Mouse (Mus musculus) limb, embryonic 11.5 days (tissue): Measurements from ENCODE around the gene Rpl7a. TPM values are rescaled to one million over a fixed set of nuclear protein-coding genes. Genes with fewer than 3 reads are reported as not detected.

ENCODE experiments used
- ATAC-seq: fragments of 200-750 bp; cut with Nextera tagmentation; 2 replicates; pipeline ENCODE4 v1.8.0; 2017; ENCODE audit warnings: low read depth; ENCODE audit not compliant: insufficient number of reproducible peaks, low FRiP score, low TSS enrichment
- DNase-seq: peaks from one replicate; pipeline ENCODE4 v3.0.0-alpha.2; 2015; ENCODE audit warnings: low spot score
- H3K27ac ChIP-seq: fragments of 300-500 bp; sonication (generic); replicated peaks from 2 replicates; pipeline ENCODE4 v1.5.1; 2014; ENCODE audit warnings: low read depth, mild to moderate bottlenecking, low read length
- H3K27me3 ChIP-seq: fragments of 300-500 bp; sonication (generic); 2 replicates; pipeline ENCODE4 v1.6.1; 2014; ENCODE audit warnings: mild to moderate bottlenecking, low read length, mixed read lengths; ENCODE audit not compliant: control insufficient read depth, insufficient read depth
- H3K36me3 ChIP-seq: fragments of 300-500 bp; sonication (generic); 2 replicates; pipeline ENCODE4 v1.6.1; 2014; ENCODE audit warnings: mild to moderate bottlenecking, low read length, moderate library complexity, mixed read lengths; ENCODE audit not compliant: control insufficient read depth, insufficient read depth
- H3K4me1 ChIP-seq: fragments of 300-500 bp; sonication (generic); 2 replicates; pipeline ENCODE4 v1.6.1; 2014; ENCODE audit warnings: low read length, mixed read lengths; ENCODE audit not compliant: control insufficient read depth, insufficient read depth
- H3K4me2 ChIP-seq: fragments of 300-500 bp; sonication (generic); 2 replicates; pipeline ENCODE4 v1.6.1; 2014; ENCODE audit warnings: low read depth, mild to moderate bottlenecking, moderate library complexity; ENCODE audit not compliant: severe bottlenecking
- H3K4me3 ChIP-seq: fragments of 300-500 bp; sonication (generic); 2 replicates; pipeline ENCODE4 v1.5.1; 2014; ENCODE audit warnings: low read depth, low read length
- H3K9ac ChIP-seq: fragments of 300-500 bp; sonication (generic); 2 replicates; pipeline ENCODE4 v1.6.1; 2014; ENCODE audit warnings: mild to moderate bottlenecking, low read length
- H3K9me3 ChIP-seq: fragments of 300-500 bp; sonication (generic); 2 replicates; pipeline ENCODE4 v1.6.1; 2016; ENCODE audit warnings: low read length; ENCODE audit not compliant: control insufficient read depth
- WGBS: fragments of 180-500 bp; shearing (Covaris S2); extraction: QIAGEN DNeasy Blood & Tissue Kit; methylation state at CpG from one replicate; pipeline ENCODE4 v1.1.7; 2014; 5-methylcytosine and 5-hydroxymethylcytosine counted together
- polyA plus RNA-seq: library from polyadenylated mRNA; unstranded; fragments of >200 nt; fragmentation: Nextera tagmentation; extraction: Ambion mirVana; gene quantifications from 2 replicates; pipeline ENCODE4 v1.2.1, GENCODE M21; 2014

Rpl7a gene
- polyA plus RNA-seq, 1 experiment from 2014 or later = 772 TPM

DNA sequence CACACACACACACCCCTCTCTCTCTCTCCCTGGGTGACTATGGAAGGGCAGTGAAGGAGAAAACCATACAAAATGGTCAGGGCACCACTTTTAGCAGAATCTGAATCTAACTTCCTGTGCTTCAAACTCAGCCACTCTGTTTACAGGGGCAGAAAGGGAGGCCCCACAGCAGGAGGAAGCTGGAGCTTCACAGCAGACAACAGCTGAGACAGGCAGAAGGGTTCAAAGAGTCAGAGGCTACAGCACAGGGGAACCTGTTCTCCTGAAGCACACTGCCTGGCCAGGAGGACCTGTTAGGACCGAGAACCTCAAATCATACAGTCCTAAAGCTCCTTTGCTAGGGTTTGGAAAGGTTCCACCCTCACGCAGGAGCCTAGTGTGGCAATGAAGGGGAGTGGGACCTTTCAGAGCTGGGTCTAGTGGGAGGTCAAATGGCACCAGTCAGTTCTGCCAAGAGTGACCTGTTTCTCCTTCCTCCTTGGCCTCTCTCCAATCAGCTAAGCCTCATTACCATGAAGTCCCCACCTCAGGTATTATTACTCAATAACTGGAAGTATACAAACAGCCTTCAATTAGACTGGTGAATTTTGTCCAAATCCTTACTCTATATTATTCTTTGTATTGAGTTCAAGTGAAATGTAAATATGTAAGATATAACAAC, 44.3 kb downstream of the Rpl7a start:
- Histone ChIP-seq H3K27ac (no peak overlapping the region; the same call in 1 of the 2 replicates), H3K9me3 (no peaks in the 10 kb centered on the region), H3K36me3 (peaks cover 24% of the 10 kb centered on the region), H3K9ac (no peak overlapping the region), H3K4me3 (no peak overlapping the region), H3K4me1 (no peaks in the 10 kb centered on the region), H3K4me2 (no peak overlapping the region), H3K27me3 (no peaks in the 10 kb centered on the region)
- no peak for ATAC-seq
- WGBS = 95% methylated on average over 2 of the region's 2 CpGs
- no peak for DNase-seq

DNA sequence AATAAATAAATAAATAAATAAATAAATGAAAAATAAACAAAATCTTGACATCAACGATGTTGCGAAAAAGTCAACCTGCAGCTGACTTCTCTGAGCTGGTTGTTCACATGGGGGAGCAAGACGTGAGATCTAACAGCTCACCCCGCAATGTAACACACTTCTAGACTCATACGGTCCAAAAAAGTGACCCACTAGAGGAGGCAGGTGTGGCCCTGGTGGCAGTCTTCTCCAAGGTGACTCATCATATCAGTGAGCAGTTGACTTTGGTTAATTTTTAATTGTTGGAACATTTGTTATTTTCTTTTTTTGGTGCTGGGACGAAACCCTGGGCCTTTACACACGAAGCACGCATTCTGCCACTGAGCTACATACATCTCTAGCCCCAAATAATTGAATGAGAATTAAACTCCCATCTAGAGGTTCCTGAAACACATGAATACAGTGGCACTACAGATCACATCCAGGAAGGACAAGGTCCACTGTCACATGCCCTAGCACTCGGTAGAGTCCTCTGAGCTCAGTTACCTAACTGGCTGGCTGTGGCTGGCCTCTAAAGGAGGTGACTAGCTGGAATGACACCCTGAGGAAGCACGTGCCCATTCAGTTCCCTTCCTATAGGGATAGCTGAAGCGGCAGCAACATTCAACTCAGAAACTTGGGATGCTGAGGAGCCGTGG, 46.4 kb downstream of the Rpl7a start:
- DNase-seq (no peak), ATAC-seq (no peak)
- Histone ChIP-seq H3K9ac (no peak overlapping the region), H3K27me3 (no peaks in the 10 kb centered on the region), H3K36me3 (peaks cover 27% of the 10 kb centered on the region), H3K4me1 (no peaks in the 10 kb centered on the region), H3K4me3 (no peak overlapping the region), H3K27ac (no peak overlapping the region), H3K4me2 (no peak overlapping the region), H3K9me3 (no peaks in the 10 kb centered on the region)
- WGBS = 93% methylated on average over 12 of the region's 12 CpGs

DNA sequence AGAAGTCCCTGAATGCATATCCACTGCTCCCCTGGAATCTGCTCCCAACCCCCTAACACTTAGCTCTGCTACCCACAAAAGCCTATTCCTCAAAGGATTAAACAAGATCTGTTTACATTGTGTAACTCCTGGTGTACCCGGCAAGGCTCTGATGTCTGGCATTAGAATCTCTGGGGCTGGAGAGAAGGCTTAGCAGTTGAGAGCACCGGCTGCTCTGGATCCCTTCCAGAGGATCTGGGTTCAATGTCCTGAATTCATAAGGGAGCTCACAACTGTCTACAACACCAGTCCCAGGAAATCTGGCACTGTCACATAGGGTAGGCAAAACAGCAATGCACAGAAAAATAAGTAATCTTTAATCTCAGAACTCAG, 46.9 kb downstream of the Rpl7a start:
- no peak overlapping the region for H3K9ac ChIP-seq
- H3K27me3 ChIP-seq = no peaks in the 10 kb centered on the region
- peaks cover 27% of the 10 kb centered on the region for H3K36me3 ChIP-seq
- H3K4me1 ChIP-seq = no peaks in the 10 kb centered on the region
- 89% methylated on average over 2 of the region's 2 CpGs for WGBS
- ATAC-seq = no peak
- no peaks in the 10 kb centered on the region for H3K9me3 ChIP-seq
- H3K27ac ChIP-seq = no peak overlapping the region
- no peak for DNase-seq
- H3K4me3 ChIP-seq = no peak overlapping the region
- H3K4me2 ChIP-seq = no peak overlapping the region

DNA sequence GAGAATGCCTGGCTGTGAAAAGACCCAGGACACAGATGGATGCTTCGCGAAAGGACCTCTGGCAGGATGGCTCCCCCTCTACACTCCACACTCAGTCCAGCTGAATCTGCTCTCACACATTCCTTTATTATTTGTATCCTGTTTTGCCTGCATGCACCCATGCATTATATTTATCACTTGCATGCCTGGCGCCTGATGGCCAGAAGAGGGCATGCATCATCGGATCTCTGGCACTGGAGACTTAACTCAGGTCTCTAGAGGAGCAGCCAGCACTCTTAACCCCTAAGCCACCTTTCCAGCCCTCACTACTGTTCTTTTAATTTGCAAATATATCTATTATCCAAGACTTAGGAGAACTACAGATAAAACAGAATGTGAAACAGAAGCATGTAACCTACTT, 50.2 kb downstream of the Rpl7a start:
- Histone ChIP-seq H3K36me3 (peaks cover 13% of the 10 kb centered on the region), H3K4me3 (no peak overlapping the region), H3K9me3 (no peaks in the 10 kb centered on the region), H3K27ac (no peak overlapping the region), H3K4me2 (no peak overlapping the region), H3K4me1 (peaks cover 5% of the 10 kb centered on the region; the same call in 1 of the 2 replicates), H3K9ac (no peak overlapping the region), H3K27me3 (no peaks in the 10 kb centered on the region)
- no peak for DNase-seq
- no peak for ATAC-seq
- WGBS = 82% methylated on average over 4 of the region's 4 CpGs

Other genes with a start within 250 kb of the Rpl7a start
- gene Lcn4, start 239.5 kb upstream of the Rpl7a start, polyA plus RNA-seq = not detected in 2 replicates
- not detected in 2 replicates for gene Abo, start 45.8 kb upstream of the Rpl7a start, polyA plus RNA-seq
- 15.2 and 16.9 TPM in 2 replicates for gene Surf6, start 7.9 kb upstream of the Rpl7a start, polyA plus RNA-seq
- 46.7 and 50.7 TPM in 2 replicates for gene Med22, start 87 bp upstream of the Rpl7a start, polyA plus RNA-seq
- gene Surf2, start 5.6 kb downstream of the Rpl7a start, polyA plus RNA-seq = 42.2 and 45.1 TPM in 2 replicates
- 45.0 and 47.8 TPM in 2 replicates for gene Surf1, start 5.8 kb downstream of the Rpl7a start, polyA plus RNA-seq
- gene Surf4, start 23.2 kb downstream of the Rpl7a start, polyA plus RNA-seq = 194 and 195 TPM in 2 replicates
- gene Stkld1, start 23.3 kb downstream of the Rpl7a start, polyA plus RNA-seq = 0.08 TPM in 1 of 2 replicates, not detected in the other
- gene Rexo4, start 53.6 kb downstream of the Rpl7a start, polyA plus RNA-seq = 63.0 and 66.3 TPM in 2 replicates
- gene Adamts13, start 62.7 kb downstream of the Rpl7a start, polyA plus RNA-seq = 0.05 and 0.06 TPM in 2 replicates
- gene Cacfd1, start 99.2 kb downstream of the Rpl7a start, polyA plus RNA-seq = 86.7 and 92.9 TPM in 2 replicates
- gene Slc2a6, start 117.2 kb downstream of the Rpl7a start, polyA plus RNA-seq = 0.72 and 1.3 TPM in 2 replicates
- 5.7 and 6.2 TPM in 2 replicates for gene Mymk, start 161.4 kb downstream of the Rpl7a start, polyA plus RNA-seq
- 9.4 and 10.2 TPM in 2 replicates for gene Adamtsl2, start 168.6 kb downstream of the Rpl7a start, polyA plus RNA-seq
- 0.71 and 1.3 TPM in 2 replicates for gene Fam163b, start 231.7 kb downstream of the Rpl7a start, polyA plus RNA-seq